Mouse (Mus musculus): ENCODE measurements around the gene Hist1h1c.

GRCm38 (mm10) chr13:23743963-23744362 lies 5.4 kb downstream of the Hist1h1c start:
- TF ChIP-seq CTCF (IDR thresholded peaks at IDR 0.05; ENCODE audit: borderline replicate concordance, extremely low read depth, insufficient read depth, insufficient read length) (no peak), POLR2A (IDR thresholded peaks at IDR 0.05; ENCODE audit: borderline replicate concordance, extremely low read depth, insufficient read depth, insufficient read length, poor library complexity, severe bottlenecking) (no peak)

All from brain, embryonic 14.5 days (tissue).